Mouse (Mus musculus) brain, embryonic 14.5 days (tissue): ENCODE measurements at regions not wholly inside any gene's neighbourhood (a gene's known extent, or its start where the extent isn't known, plus 50 kb on each side); places are given as distances from the start of the nearest gene placed in this dataset.
A peak's percentile ranks its signal among the peaks of the same experiment; 100 is the strongest.

Source experiments
- DNase-seq: peaks from one replicate; pipeline ENCODE4 v3.0.0-alpha.2; 2011; ENCODE audit warnings: low read depth
- CTCF ChIP-seq: fragments of 200-500 bp; IDR thresholded peaks from 2 replicates; pipeline ENCODE4 v1.5.1; 2012; ENCODE audit warnings: inconsistent platforms, mild to moderate bottlenecking, moderate library complexity, borderline replicate concordance; ENCODE audit not compliant: insufficient read depth, insufficient read length; ENCODE audit errors: extremely low read depth
- POLR2A ChIP-seq: fragments of 200-500 bp; IDR thresholded peaks from 2 replicates; pipeline ENCODE4 v1.6.1; 2012; ENCODE audit warnings: mild to moderate bottlenecking, inconsistent platforms, borderline replicate concordance; ENCODE audit not compliant: poor library complexity, insufficient read depth, insufficient read length, severe bottlenecking; ENCODE audit errors: extremely low read depth

DNA sequence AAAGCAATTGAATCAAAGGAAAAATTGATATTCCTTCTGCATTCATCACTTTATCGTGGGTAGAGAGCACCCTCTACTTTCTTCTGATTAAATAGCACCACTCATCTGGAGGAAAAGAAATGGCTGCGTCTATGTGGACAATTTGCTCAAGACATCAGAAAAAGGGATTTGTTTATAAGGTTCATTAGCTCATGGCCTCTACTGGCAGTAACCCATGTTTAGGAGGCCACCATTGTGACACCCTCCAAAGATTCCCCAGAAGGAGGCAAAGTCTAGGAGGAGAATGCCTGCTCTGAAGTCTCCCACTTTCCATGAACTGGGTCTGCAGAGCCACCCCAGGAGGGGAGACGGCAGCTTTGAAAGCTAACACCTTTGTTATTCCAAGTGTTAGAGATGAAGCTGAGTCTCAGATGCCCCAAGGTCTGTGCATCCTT lies 147.2 kb upstream of the Plscr5 start:
- TF ChIP-seq CTCF = no peak
- no peak for TF ChIP-seq POLR2A

DNA sequence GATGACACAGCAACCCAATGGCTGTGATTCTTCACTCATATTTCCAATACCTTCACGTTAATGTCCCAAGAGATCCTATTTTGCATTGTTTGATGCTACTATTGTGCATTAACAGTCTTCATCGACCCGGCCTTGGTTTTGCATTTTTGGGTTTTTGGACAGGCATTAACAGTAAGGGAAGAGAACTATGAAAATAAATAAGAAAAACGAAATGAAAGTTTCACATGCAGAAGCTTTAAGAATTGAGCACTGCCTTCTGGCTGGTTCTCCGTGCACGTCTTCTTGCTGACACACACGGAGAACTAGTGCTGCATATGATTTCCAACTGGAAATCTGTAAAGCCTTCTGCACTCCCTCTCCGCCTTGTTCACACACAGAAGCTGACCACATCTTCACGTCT lies 148.6 kb upstream of the Plscr5 start:
- TF ChIP-seq POLR2A (no peak), CTCF (no peak)
- no peak for DNase-seq

More for the DNA sequence above, 147.2 kb upstream of the Plscr5 start:
- DNase-seq = peak; percentile 63

DNA sequence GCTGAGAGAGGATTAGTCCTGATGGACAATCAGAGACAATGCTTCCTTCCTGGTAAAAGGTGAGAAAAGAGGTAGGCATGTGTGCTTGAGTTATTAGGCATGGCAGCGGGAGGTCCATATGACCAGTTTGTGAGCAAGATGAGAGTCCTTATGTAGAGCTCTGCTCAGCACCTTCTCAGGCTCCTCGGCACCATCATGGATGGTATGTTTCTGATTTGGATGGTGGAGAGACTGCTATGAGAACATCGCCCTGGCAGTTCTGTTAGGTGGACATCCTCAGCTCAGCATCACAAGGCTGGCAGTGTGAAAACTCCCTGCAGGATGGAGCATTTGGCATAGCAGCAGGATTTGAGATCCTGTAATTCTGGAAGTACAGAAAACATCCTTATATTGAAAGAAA lies 176.2 kb upstream of the Plscr5 start:
- TF ChIP-seq CTCF (no peak), POLR2A (no peak)
- DNase-seq = no peak

GRCm38 (mm10) chr9:92015923-92016322 lies 176.8 kb upstream of the Plscr5 start:
- DNase-seq = no peak
- TF ChIP-seq CTCF = no peak
- no peak for TF ChIP-seq POLR2A

GRCm38 (mm10) chr9:91988240-91988639 lies 204.5 kb upstream of the Plscr5 start:
- no peak for DNase-seq
- TF ChIP-seq CTCF (no peak), POLR2A (no peak)

DNA sequence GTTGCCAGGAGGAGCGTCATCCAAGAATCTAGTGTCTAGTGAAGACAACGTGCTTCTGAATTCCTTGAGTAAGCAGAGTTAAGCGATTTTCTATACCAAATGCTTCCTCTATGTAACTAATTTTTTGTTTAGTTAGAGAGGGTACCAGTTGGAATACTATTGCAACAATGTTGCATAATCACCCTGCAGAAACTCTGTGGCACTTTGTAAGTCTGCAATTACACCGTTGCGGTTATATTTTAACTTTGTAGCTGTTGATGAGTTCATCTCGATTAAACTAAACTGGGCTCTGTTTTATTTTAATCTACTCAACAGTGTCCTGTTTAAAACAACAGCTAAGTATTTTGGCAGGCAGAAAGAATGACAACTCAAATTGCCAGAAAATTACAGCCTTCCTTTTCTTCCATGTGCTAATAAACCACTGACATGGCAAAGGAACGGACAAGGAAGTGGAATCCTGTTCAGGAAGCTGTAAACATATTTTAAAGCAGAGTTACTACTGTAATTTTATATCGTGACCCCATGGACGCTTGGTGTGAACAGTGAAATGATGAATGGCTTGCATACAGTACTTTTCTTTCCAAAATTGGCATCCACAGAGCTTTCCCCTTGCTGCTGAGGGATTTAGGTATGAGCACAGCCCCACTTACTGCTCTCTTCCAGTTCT lies 210.6 kb upstream of the Plscr5 start:
- TF ChIP-seq CTCF = no peak
- peak; percentile 12 for DNase-seq

- no peak for DNase-seq
- no peak for TF ChIP-seq CTCF
- TF ChIP-seq POLR2A = no peak
These were observed 211.2 kb upstream of the Plscr5 start for GRCm38 (mm10) chr9:91981499-91981898.

- DNase-seq = peak; percentile 44
- no peak for TF ChIP-seq POLR2A
- no peak for TF ChIP-seq CTCF
These were observed 228.7 kb upstream of the Plscr5 start for GRCm38 (mm10) chr9:91964051-91964450.

- DNase-seq = peak; percentile 25
- TF ChIP-seq POLR2A = no peak
- no peak for TF ChIP-seq CTCF
These were observed 230.0 kb upstream of the Plscr5 start for GRCm38 (mm10) chr9:91962726-91963125.

- DNase-seq = no peak
- TF ChIP-seq POLR2A = no peak
- TF ChIP-seq CTCF = no peak
These were observed 231.1 kb upstream of the Plscr5 start for GRCm38 (mm10) chr9:91961666-91962065.

- no peak for TF ChIP-seq POLR2A
- TF ChIP-seq CTCF = no peak
- DNase-seq = no peak
These were observed 232.0 kb upstream of the Plscr5 start for GRCm38 (mm10) chr9:91960556-91961325.

DNA sequence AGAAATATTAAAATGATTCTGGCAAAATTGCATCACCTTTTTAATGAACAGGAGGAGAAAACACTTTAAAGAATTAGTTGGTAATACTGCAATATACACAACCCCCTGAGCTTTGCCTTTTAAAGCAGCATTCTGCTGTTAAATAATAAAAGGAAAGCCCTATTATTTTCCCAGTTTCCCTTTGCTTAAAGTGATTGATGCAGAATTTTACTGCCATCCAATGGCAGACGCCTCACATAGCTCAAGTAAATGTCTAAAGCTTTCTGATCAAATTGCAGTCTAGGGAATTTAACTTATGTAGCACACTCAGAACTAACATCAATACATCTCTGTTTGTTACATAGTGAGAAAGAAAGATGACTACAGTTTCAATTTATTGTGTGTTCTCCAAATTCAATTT lies 233.1 kb upstream of the Plscr5 start:
- peak; percentile 85 for DNase-seq
- TF ChIP-seq CTCF (0 out of 2 replicates have a peak, but pooled peaks have one; percentile 5), POLR2A (no peak)

- no peak for DNase-seq
- TF ChIP-seq POLR2A = no peak
- no peak for TF ChIP-seq CTCF
These were observed 233.7 kb upstream of the Plscr5 start for GRCm38 (mm10) chr9:91959076-91959475.

GRCm38 (mm10) chr9:91958421-91958820 lies 234.3 kb upstream of the Plscr5 start:
- no peak for TF ChIP-seq POLR2A
- TF ChIP-seq CTCF = no peak
- DNase-seq = no peak

DNA sequence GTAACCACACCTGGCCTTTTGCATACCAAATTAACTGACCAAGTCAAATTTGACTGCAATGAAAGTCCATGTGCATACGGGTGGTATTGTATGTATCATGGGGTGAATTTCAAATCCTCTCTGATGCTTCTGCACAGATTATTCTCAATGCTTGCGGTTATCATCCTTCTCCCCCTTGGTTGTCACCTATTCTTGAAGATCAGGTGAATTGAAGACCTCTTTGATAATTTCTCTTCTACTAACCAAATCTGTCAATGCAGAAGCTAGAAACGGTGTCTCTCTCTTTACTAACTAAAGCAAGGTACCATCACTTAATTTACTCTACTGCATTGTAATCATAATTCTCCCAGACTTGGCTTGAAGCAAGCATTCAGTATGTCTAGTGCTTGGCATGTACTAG lies 235.7 kb upstream of the Plscr5 start:
- TF ChIP-seq CTCF (no peak), POLR2A (no peak)

GRCm38 (mm10) chr9:91948746-91949145 lies 244.0 kb upstream of the Plscr5 start:
- no peak for DNase-seq

More for the DNA sequence above, 235.7 kb upstream of the Plscr5 start:
- DNase-seq = no peak

More at GRCm38 (mm10) chr9:91948746-91949145, 244.0 kb upstream of the Plscr5 start:
- no peak for TF ChIP-seq POLR2A
- no peak for TF ChIP-seq CTCF
